Mouse (Mus musculus) right cerebral cortex, postnatal 25 days (tissue): ENCODE results near the gene H2al1c.
"Not testable (repeated sequence)": the region's sequence is repeated elsewhere in the genome, so short reads cannot be mapped to it uniquely, and the experiment has no call there.

Experiments used
- DNase-seq: peaks from one replicate; pipeline ENCODE4 v3.0.0; 2022

Gene H2al1c

GRCm38 (mm10) chrX:11305355-11305754 is at the start of gene H2al1c:
TSS of gene H2al1c (plus strand) at chrX:11305655.
- not testable (repeated sequence) for DNase-seq

- no peak for DNase-seq
These were observed 40.5 kb upstream of the H2al1c start for GRCm38 (mm10) chrX:11264918-11265317.

GRCm38 (mm10) chrX:11267791-11268190 is 37.7 kb upstream of the H2al1c start:
- DNase-seq, result no peak

- no peak for DNase-seq
These were observed 36.4 kb upstream of the H2al1c start for GRCm38 (mm10) chrX:11269074-11269473.

GRCm38 (mm10) chrX:11273190-11273589 is 32.3 kb upstream of the H2al1c start:
- DNase-seq, result no peak

- no peak for DNase-seq
These were observed 28.4 kb upstream of the H2al1c start for GRCm38 (mm10) chrX:11277083-11277482.

GRCm38 (mm10) chrX:11280741-11281140 is 24.7 kb upstream of the H2al1c start:
- no peak for DNase-seq

GRCm38 (mm10) chrX:11288306-11288882 is 17.1 kb upstream of the H2al1c start:
- no peak for DNase-seq

GRCm38 (mm10) chrX:11289244-11289643 is 16.2 kb upstream of the H2al1c start:
- no peak for DNase-seq

- not testable (repeated sequence) for DNase-seq
These were observed 6.5 kb upstream of the H2al1c start, which contains the start of gene H2al1a for GRCm38 (mm10) chrX:11298957-11299356. TSS of gene H2al1a (plus strand) at chrX:11299257.

- not testable (repeated sequence) for DNase-seq
These were observed 3.3 kb upstream of the H2al1c start, which contains the start of gene H2al1b for GRCm38 (mm10) chrX:11302132-11302531. TSS of gene H2al1b (plus strand) at chrX:11302432.

- not testable (repeated sequence) for DNase-seq
These were observed 3.1 kb downstream of the H2al1c start, which contains the start of gene H2al1d for GRCm38 (mm10) chrX:11308524-11308923. TSS of gene H2al1d (plus strand) at chrX:11308824.

- not testable (repeated sequence) for DNase-seq
These were observed 6.2 kb downstream of the H2al1c start, which contains the start of gene H2al1e for GRCm38 (mm10) chrX:11311634-11312033. TSS of gene H2al1e (plus strand) at chrX:11311934.

- DNase-seq, result not testable (repeated sequence)
These were observed 9.4 kb downstream of the H2al1c start, which contains the start of gene H2al1f for GRCm38 (mm10) chrX:11314858-11315257. TSS of gene H2al1f (plus strand) at chrX:11315158.

GRCm38 (mm10) chrX:11317956-11318355 is 12.5 kb downstream of the H2al1c start, which contains the start of gene H2al1g:
TSS of gene H2al1g (plus strand) at chrX:11318256.
- DNase-seq, result not testable (repeated sequence)

GRCm38 (mm10) chrX:11321192-11321591 is 15.7 kb downstream of the H2al1c start, which contains the start of gene H2al1h:
TSS of gene H2al1h (plus strand) at chrX:11321492.
- not testable (repeated sequence) for DNase-seq

GRCm38 (mm10) chrX:11324359-11324758 is 18.9 kb downstream of the H2al1c start, which contains the start of gene H2al1i:
TSS of gene H2al1i (plus strand) at chrX:11324659.
- DNase-seq, result not testable (repeated sequence)

- DNase-seq, result not testable (repeated sequence)
These were observed 22.1 kb downstream of the H2al1c start, which contains the start of gene H2al1j for GRCm38 (mm10) chrX:11327522-11327921. TSS of gene H2al1j (plus strand) at chrX:11327822.

GRCm38 (mm10) chrX:11345762-11346161 is 40.3 kb downstream of the H2al1c start:
- DNase-seq, result no peak

- DNase-seq, result no peak
These were observed 41.3 kb downstream of the H2al1c start for GRCm38 (mm10) chrX:11346756-11347155.
